Mouse (Mus musculus) erythroid progenitor cell, adult 5-6 weeks (primary cell): ENCODE data around the gene Iqcd. TPM values are rescaled to one million over a fixed set of nuclear protein-coding genes. Genes with fewer than 3 reads are reported as not detected.
A peak's percentile ranks its signal among the peaks of the same experiment; 100 is the strongest.

ENCODE experiments used
- ATAC-seq: replicated peaks from 2 replicates; pipeline ENCODE4 v1.8.0; 2016; ENCODE audit warnings: moderate number of reproducible peaks, mild to moderate bottlenecking, moderate TSS enrichment, inconsistent platforms; ENCODE audit not compliant: poor library complexity, low FRiP score, severe bottlenecking
- total RNA-seq, 2 experiments: library from RNA; stranded (forward) in 1 of 2; stranded (reverse) in 1 of 2; fragments of 150-400 nt in 1 of 2; fragments of 186-747, 209-891 nt in 1 of 2; gene quantifications; 2 replicates each; pipeline versions ENCODE4 v1.2.3 to v1.2.4; 2015 to 2017; ENCODE audit warnings: low replicate concordance in 2 of 2

The Iqcd gene
- total RNA-seq, 2 experiments from 2014 or later = 2.5 to 3.3 TPM

GRCm38 (mm10) chr5:120600946-120601668 lies 12.3 kb downstream of the Iqcd start:
- ATAC-seq = peak; percentile 44

GRCm38 (mm10) chr5:120602210-120602609 lies 13.4 kb downstream of the Iqcd start:
- ATAC-seq = no peak

GRCm38 (mm10) chr5:120603515-120603914 lies 14.7 kb downstream of the Iqcd start:
- ATAC-seq = no peak

- ATAC-seq = peak; percentile 57; the same call in 1 of the 2 replicates
Observed at GRCm38 (mm10) chr5:120604839-120605238, 16.0 kb downstream of the Iqcd start.

- ATAC-seq = no peak
Observed at GRCm38 (mm10) chr5:120605241-120605661, 16.4 kb downstream of the Iqcd start.

GRCm38 (mm10) chr5:120605688-120606087 lies 16.9 kb downstream of the Iqcd start:
- ATAC-seq = peak; percentile 72

DNA sequence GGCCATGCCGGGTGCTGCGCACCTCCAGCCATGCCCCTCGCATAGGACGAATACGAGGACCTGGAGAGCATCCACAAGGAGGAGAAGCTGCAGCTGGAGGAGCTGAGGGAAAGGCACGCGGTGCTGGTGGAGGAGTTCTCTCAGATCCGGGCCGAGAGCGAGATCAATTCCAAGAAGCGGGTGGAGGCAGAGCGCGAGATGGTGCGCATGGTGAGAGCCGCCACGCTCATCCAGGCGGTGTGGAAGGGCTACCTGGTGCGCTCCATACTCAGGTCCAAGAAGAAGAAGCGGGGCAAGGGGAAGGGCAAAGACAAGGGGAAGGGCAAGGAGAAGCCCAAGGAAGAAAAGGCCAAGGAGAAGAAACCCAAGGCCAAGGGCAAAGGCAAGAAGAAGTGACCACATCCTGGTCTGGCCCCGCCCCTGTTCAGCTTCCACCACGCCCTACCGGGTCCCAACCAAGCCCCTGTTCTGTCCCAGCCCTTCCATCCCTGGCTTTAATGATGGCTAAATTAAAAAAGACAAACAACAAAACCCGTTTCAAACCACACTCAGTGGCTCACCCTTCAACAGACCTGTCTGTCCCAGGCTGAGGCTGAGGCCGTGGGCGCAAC lies 17.9 kb downstream of the Iqcd start:
- no peak for ATAC-seq

- ATAC-seq = no peak
Observed at GRCm38 (mm10) chr5:120607335-120607734, 18.5 kb downstream of the Iqcd start.

GRCm38 (mm10) chr5:120609246-120609775 lies 20.5 kb downstream of the Iqcd start:
- ATAC-seq = no peak

DNA sequence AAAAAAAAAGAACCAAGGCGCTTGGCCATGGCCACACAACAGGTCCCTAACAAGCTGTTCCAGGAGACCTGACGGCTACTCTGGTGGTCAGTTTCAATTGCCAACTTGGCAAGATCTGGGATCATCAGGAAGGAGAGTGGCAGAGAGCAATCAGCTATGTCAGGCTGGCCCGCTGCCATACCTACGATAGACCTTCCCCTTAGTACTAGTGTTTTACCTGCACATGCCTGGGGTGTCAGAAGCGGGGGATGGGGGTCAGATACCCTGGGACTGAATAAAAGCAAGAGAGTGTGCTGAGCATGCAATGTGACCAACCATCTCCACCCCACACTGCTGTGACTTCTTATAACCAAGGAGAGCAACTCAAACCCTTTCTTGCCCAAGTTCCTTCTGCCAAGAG lies 22.1 kb downstream of the Iqcd start:
- ATAC-seq = no peak

- no peak for ATAC-seq
Observed at GRCm38 (mm10) chr5:120611416-120611815, 22.6 kb downstream of the Iqcd start.

GRCm38 (mm10) chr5:120612442-120612821 lies 23.6 kb downstream of the Iqcd start, which contains the start of the genes Rita1 and Ddx54:
Gene Rita1, minus strand, starts transcription at chr5:120612589.
Gene Ddx54, plus strand, starts transcription at chr5:120612739.
- peak; percentile 78 for ATAC-seq

DNA sequence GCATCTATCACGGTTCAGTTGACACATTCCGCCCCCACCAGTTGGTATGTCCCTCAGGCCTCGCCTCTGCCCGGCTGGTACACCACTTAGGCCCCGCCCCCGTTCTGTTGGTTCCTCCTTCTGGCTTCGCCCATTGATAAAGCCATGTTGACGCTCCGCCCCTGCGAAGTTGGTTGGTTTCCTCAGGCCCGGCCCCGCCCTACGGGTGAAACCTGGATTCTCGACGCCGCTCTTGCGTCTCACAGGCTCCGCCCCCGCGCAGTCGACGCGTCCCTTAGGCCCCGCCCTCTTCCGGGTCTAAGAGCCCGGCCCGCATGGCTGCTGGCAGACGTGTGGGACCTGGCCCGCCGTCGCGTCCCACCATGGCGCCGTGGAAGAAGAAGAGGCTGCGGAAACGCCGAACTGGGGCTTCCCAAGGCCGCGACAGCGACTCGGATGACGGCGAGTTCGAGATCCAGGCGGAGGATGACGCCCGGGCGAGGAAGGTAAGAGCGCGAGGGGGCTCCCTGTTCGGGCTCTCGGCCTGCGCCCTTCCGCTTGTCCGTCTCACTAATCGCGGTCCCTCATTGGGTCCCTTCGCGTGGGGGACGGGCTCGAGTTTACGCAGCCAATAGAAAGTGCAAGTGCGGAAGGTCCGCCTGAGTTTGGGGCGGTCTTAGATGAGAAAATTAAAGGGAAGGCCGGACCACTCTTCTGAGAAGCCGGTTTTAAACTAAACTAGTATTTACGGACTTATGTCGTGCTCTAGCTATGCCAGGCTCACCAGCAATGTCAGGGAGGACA lies 24.2 kb downstream of the Iqcd start:
- peak; percentile 87 for ATAC-seq

GRCm38 (mm10) chr5:120615903-120616302 lies 27.1 kb downstream of the Iqcd start:
- no peak for ATAC-seq

DNA sequence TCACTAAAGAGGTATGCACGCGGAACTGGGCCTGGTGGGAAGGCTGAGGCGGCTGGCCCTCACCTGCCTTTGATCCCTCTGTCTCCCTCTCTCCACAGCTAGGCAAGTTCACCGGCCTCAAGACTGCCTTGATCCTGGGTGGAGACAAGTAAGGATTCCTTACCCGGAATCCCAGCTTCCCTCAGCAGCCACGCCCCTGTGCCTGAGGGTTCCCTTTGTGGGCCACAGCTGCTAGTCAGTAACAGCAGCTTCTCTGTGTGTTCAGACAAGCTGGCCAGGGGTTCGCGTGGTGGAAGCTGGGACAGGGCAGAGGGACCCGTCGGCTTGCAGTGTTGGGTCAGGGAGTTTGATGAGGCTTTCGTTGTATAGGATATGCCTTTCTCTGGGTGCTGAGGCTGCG lies 30.0 kb downstream of the Iqcd start:
- no peak for ATAC-seq

DNA sequence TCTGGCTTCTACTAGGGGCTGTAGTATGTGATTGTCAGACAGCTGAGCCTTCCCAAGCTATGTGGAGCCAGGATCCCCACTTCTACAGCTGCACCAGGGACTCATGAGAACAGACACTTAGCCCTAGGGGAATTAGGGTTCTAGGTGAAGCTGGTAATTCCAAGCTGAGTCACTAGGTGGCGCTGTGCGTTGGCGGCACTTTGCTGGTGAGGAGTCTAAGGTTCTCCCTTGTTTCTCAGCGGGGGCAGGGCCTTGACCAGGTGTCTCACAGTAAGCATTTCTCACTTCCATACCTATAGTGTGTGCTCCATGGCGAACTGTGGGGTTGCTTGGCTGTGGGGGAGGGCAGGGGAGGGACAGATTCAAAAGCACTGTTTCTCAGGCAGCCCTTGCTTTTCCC lies 30.4 kb downstream of the Iqcd start:
- 0 out of 2 replicates have a peak, but pooled peaks have one; percentile 33 for ATAC-seq

DNA sequence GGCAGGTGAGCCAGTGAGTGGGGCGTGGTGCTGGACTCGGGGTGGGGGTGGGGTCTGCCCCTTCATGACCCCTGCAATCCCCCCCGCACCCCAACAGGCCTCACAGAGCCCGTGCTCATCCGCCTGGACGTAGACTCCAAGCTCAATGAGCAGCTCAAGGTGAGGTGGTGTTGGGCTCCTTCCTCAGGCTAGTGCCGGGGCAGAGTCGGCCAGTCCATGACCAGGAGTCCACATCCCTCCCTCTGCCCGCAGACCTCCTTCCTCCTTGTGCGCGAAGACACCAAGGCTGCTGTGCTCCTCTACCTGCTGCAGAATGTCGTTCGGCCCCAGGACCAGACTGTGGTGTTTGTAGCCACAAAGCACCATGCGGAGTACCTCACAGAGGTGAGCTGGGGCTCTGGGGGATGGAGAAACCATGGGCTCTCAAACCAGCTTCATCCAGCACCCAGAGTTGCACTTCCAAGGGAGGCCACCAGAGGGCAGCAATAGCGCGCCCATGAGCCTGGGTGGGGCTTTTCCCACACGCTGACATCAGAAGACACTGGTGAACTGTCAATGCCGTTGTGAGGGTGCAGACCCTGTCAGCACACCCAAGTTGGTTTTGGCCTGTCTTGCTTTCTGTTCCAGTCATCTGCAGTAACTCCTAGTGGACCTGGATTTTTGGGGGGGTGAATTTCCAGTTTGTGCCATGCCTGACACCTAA lies 31.7 kb downstream of the Iqcd start:
- ATAC-seq = peak; percentile 67

DNA sequence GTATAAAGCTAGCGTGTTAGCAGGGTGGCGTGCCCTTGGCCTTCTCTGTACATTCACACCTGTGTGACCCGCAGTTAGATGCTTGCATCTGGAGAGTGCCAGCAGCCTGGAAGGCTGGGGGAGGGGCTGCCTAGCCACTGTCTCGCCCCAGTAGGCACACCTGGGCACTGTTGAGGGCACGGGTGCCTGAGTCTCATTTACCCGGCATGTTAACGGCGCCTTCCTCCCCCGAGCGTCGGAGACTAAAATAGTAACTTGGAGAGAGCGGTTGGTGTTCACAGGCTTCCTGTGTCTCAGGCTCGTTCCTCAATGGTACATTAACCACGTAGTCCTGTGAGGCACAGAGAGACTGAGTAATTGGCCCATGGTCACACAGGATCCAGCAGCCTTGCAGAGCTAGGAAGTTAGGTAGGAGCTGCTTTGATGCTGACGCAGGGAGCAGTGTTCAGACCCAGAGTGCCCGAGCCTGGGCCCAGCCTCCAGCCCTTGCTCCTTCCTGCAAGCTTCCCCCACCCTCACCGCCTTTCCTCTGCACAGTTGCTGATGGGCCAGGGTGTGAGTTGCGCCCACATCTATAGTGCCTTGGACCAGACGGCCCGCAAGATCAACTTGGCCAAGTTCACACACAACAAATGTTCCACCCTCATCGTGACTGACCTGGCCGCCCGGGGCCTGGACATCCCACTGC lies 32.4 kb downstream of the Iqcd start:
- ATAC-seq = no peak

- no peak for ATAC-seq
Observed at GRCm38 (mm10) chr5:120621846-120622197, 33.0 kb downstream of the Iqcd start.
